Mouse (Mus musculus) olfactory bulb, adult 2 months (tissue): Measurements from ENCODE around the gene Snx14. TPM values are rescaled to one million over a fixed set of nuclear protein-coding genes. Genes with fewer than 3 reads are reported as not detected.
A peak's percentile ranks its signal among the peaks of the same experiment; 100 is the strongest.

Experiments used
- H3K27ac ChIP-seq: fragments of 200-500 bp; 2 replicates; pipeline ENCODE4 v1.5.1; 2012; ENCODE audit warnings: low read depth, low read length; ENCODE audit not compliant: insufficient read depth
- H3K4me1 ChIP-seq: fragments of 200-500 bp; 2 replicates; pipeline ENCODE4 v1.6.1; 2012; ENCODE audit warnings: low read length; ENCODE audit not compliant: control insufficient read depth, insufficient read depth
- H3K4me3 ChIP-seq: fragments of 200-500 bp; 2 replicates; pipeline ENCODE4 v1.5.1; 2012; ENCODE audit warnings: mild to moderate bottlenecking, low read depth, low read length, moderate library complexity; ENCODE audit not compliant: insufficient read depth
- CTCF ChIP-seq: fragments of 200-500 bp; IDR thresholded peaks from 2 replicates; pipeline ENCODE4 v1.5.1; 2012; ENCODE audit warnings: low read depth, mild to moderate bottlenecking, low read length, moderate library complexity; ENCODE audit not compliant: insufficient read depth
- POLR2A ChIP-seq: fragments of 200-500 bp; IDR thresholded peaks from 2 replicates; pipeline ENCODE4 v1.6.1; 2012; ENCODE audit warnings: mild to moderate bottlenecking, low read depth, low read length, moderate library complexity; ENCODE audit not compliant: insufficient read depth
- WGBS: fragments of 180-500 bp; shearing (Covaris S2); methylation state at CpG from one replicate; pipeline ENCODE4 v1.1.7; 2018; 5-methylcytosine and 5-hydroxymethylcytosine counted together
- polyA plus RNA-seq: library from polyadenylated mRNA; stranded (reverse); fragments of >200 nt; gene quantifications from 2 replicates; pipeline ENCODE4 v1.2.4, GENCODE M21; 2012; ENCODE audit warnings: low replicate concordance; ENCODE audit not compliant: missing spikeins, insufficient read depth, insufficient read length

Gene Snx14
- polyA plus RNA-seq, 1 experiment, result not detected

- TF ChIP-seq CTCF (no peak), POLR2A (no peak)
- peak overlapping the region; percentile 86 for H3K27ac ChIP-seq
- WGBS, result 50% methylated on average over 7 of the region's 7 CpGs
- H3K4me1 ChIP-seq, result peaks cover 6% of the 10 kb centered on the region
- H3K4me3 ChIP-seq, result no peak overlapping the region
Measured at GRCm38 (mm10) chr9:88342241-88342640, 96.5 kb downstream of the Snx14 start.

- Histone ChIP-seq H3K27ac (no peak overlapping the region), H3K4me3 (no peak overlapping the region), H3K4me1 (0 out of 2 replicates have a peak, but pooled peaks cover 3% of the 10 kb centered on the region)
- no peak for TF ChIP-seq CTCF
- no peak for TF ChIP-seq POLR2A
- 73% methylated on average over 3 of the region's 3 CpGs for WGBS
Measured at GRCm38 (mm10) chr9:88340819-88341218, 97.9 kb downstream of the Snx14 start.

- no peak overlapping the region for H3K4me3 ChIP-seq
- 0 out of 2 replicates have a peak, but pooled peaks cover 2% of the 10 kb centered on the region for H3K4me1 ChIP-seq
- WGBS, result 45% methylated on average over 1 of the region's 2 CpGs
- H3K27ac ChIP-seq, result no peak overlapping the region
- TF ChIP-seq POLR2A, result no peak
- no peak for TF ChIP-seq CTCF
Measured at GRCm38 (mm10) chr9:88335839-88336238, 102.9 kb downstream of the Snx14 start.

GRCm38 (mm10) chr9:88332447-88332846 is 106.3 kb downstream of the Snx14 start:
- WGBS, result 43% methylated on average over 3 of the region's 3 CpGs
- no peak for TF ChIP-seq POLR2A
- peaks cover 6% of the 10 kb centered on the region; the same call in 1 of the 2 replicates for H3K4me1 ChIP-seq
- H3K27ac ChIP-seq, result no peak overlapping the region
- H3K4me3 ChIP-seq, result no peak overlapping the region

GRCm38 (mm10) chr9:88330316-88330715 is 108.4 kb downstream of the Snx14 start:
- peak overlapping the region; percentile 75 for H3K27ac ChIP-seq
- H3K4me3 ChIP-seq, result no peak overlapping the region
- no peak for TF ChIP-seq POLR2A
- TF ChIP-seq CTCF, result no peak
- WGBS, result 51% methylated on average over 3 of the region's 3 CpGs
- H3K4me1 ChIP-seq, result peaks cover 8% of the 10 kb centered on the region; the same call in 1 of the 2 replicates

GRCm38 (mm10) chr9:88329166-88329748 is 109.5 kb downstream of the Snx14 start:
- Histone ChIP-seq H3K4me3 (peak overlapping the region; percentile 8), H3K4me1 (peaks cover 8% of the 10 kb centered on the region; the same call in 1 of the 2 replicates), H3K27ac (0 out of 2 replicates have a peak overlapping the region, but pooled peaks have one; percentile 75)
- WGBS, result 44% methylated on average over 10 of the region's 10 CpGs
- TF ChIP-seq CTCF (no peak), POLR2A (no peak)

GRCm38 (mm10) chr9:88328666-88329065 is 110.1 kb downstream of the Snx14 start:
- H3K4me3 ChIP-seq, result peak overlapping the region; percentile 13; the same call in 1 of the 2 replicates
- H3K27ac ChIP-seq, result no peak overlapping the region
- H3K4me1 ChIP-seq, result peaks cover 8% of the 10 kb centered on the region; the same call in 1 of the 2 replicates
- 67% methylated on average over 5 of the region's 5 CpGs for WGBS
- TF ChIP-seq CTCF, result no peak
- no peak for TF ChIP-seq POLR2A

GRCm38 (mm10) chr9:88326930-88327901 is 111.5 kb downstream of the Snx14 start, which contains the start of gene Nt5e:
Gene Nt5e, plus strand, starts transcription at chr9:88327197.
- Histone ChIP-seq H3K27ac (peak within 1 kb of the TSS; percentile 80), H3K4me1 (peaks cover 8% of the 10 kb centered on the region; the same call in 1 of the 2 replicates), H3K4me3 (peak within 1 kb of the TSS; percentile 71)
- TF ChIP-seq CTCF (no peak), POLR2A (0 out of 2 replicates have a peak, but pooled peaks have one; percentile 21)
- WGBS, result under 1% methylated on average over 65 of the region's 66 CpGs

Other genes with a start within 250 kb of the Snx14 start
- not detected in 2 replicates for gene Nt5e, start 111.8 kb downstream of the Snx14 start, polyA plus RNA-seq
- gene Gm20537, start 17.7 kb upstream of the Snx14 start, polyA plus RNA-seq, result not detected in 2 replicates
- 280 TPM in 1 of 2 replicates, not detected in the other for gene Syncrip, start 43.6 kb upstream of the Snx14 start, polyA plus RNA-seq
- gene Zfp949, start 109.1 kb upstream of the Snx14 start, polyA plus RNA-seq, result not detected in 2 replicates
- not detected in 2 replicates for gene Trim43a, start 141.9 kb upstream of the Snx14 start, polyA plus RNA-seq